Mouse (Mus musculus) kidney, adult 2 months (tissue): ENCODE measurements around the gene Fbxo36.

Experiments used
- CTCF ChIP-seq: fragments of 200-500 bp; conservative IDR thresholded peaks from 2 replicates; pipeline ENCODE4 v1.5.1; 2011; ENCODE audit warnings: low read depth, mild to moderate bottlenecking, control low read depth, low read length, moderate library complexity, mixed read lengths; ENCODE audit not compliant: insufficient read depth, insufficient read length
- POLR2A ChIP-seq: fragments of 200-500 bp; IDR thresholded peaks from one replicate; pipeline ENCODE4 v1.6.1; 2011; ENCODE audit warnings: low read depth, low read length, control low read depth

- no peak for TF ChIP-seq CTCF
- TF ChIP-seq POLR2A: no peak
Observed at GRCm38 (mm10) chr1:84853721-84854120, 14.1 kb downstream of the Fbxo36 start.
